Mouse (Mus musculus): ENCODE data around the gene Pde9a. TPM values are rescaled to one million over a fixed set of nuclear protein-coding genes. Genes with fewer than 3 reads are reported as not detected.
A peak's percentile ranks its signal among the peaks of the same experiment; 100 is the strongest.

The Pde9a gene
- total RNA-seq, 2 experiments from 2014 or later, result 24.4 to 27.2 TPM

DNA sequence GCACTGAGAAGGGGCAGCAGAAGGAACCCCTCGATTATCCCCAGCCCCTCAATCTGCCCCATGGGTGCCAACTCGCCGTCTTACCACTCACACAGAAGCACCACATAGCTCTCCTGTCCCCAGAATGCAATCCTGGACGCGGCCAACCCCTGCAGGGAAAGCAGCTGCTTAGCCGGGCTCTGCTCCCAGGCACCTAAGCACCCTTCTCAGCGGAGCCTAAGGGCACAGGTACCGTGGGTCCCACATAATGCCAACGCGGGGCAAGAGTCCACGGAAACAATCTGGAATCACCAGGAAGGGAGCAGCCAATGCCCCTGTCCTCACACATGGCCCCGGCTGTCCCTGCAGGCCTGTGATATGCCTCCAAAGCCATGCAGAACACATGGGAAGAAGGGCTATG, 113.7 kb downstream of the Pde9a start:
- intact Hi-C loops (cut with DNase I), result loop anchor here (10.0 kb wide), 3 partner anchors 235 to 485 kb away; no protein-coding TSS in a partner anchor
- no peak for DNase-seq (ENCODE audit: low spot score in 2 of 2)

DNA sequence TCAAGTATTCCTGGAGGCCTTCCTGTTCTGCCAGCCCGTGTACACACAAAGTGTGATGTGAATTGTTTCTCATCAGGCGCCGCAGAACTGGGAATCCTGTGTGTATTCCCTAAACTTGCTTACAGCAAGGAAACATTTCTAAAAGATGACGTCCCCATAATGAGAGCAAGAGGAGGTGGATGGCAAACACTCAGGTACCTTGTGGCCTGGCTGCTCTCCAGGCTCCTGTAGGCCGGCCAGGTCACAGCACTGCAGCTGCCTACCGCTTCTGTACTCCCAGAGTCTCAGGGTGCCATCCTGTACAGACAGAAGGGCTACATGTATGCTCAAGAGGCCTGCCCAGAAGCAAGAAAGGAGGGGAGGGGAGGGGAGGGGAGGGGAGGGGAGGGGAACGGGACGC, 114.4 kb downstream of the Pde9a start:
- no peak for DNase-seq (ENCODE audit: low spot score in 2 of 2)
- intact Hi-C loops (cut with DNase I), result no loop called here

DNA sequence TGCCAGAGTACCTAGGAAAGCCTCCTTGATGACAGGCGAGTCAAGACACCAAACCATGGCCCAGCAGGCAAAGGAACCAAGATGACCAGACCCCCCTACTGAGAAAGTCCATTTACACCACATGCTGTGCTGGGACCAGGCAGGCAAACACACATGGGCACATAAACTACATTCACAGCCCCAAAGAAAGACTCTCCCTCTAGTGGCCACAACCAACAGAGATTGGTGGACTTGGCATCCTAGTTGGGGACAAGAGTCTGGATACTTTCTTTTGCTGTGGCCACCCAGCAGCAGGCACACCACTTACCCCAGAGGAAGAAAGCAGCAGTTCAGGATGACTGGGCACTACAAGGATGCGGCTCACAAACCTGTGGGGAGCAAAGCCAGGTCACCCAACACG, 114.9 kb downstream of the Pde9a start:
- intact Hi-C loops (cut with DNase I), result no loop called here
- no peak for DNase-seq (ENCODE audit: low spot score in 2 of 2)

DNA sequence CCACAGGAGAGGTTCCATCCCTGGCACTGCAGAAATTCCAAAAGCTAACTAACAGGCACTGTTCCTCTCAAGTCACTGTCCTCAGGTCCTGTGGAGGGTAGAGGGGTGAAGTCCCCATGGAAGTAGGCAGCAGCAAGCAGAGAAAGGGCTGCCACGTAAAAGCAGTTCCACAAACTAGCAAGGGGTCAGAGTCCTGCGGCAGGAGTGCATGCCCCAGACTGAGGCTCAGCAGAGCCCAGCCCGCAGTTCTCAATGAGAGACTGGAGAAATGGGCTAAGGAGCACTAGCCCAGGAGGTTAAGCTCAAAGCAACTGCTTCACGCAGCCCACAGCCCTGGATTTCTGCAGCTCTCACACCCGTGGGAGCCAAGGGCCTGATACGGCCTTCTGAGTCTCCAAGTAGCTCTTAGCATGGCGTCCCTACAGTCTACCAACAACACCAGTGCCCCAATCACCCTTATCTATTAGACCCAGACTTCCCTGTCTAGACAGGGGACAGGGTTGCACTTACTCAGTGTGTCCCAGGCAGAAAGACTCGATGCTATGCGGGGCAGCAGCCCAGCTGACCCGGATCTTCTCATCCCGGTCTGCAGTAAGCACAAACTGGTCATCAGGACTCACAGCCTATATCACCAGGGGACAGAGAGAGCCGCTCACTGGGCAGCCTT, 116.4 kb downstream of the Pde9a start:
- DNase-seq (ENCODE audit: low spot score in 2 of 2), result no peak
- intact Hi-C loops (cut with DNase I), result no loop called here

DNA sequence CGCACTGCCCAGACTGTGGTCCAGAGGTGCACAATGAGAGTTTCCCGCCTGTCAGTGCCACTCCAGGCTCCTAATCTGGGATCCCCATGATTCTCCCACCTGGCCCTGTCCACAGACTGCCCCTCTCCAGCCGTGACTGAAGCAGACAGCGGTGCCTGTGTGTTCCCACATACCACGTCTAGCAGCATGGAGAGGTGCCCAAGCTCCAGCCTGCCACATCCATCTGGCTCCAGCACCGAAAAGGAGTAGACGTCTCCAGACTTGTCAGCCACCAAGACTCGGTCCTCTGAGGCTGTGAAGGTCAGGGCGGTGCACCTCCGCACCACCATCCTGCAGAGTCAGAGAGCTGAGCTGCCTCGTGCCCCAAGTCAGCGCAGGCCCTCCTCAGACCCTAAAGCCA, 117.3 kb downstream of the Pde9a start:
- DNase-seq (ENCODE audit: low spot score in 2 of 2), result peak in 1 of 2 experiments; percentile 28
- intact Hi-C loops (cut with DNase I), result no loop called here

DNA sequence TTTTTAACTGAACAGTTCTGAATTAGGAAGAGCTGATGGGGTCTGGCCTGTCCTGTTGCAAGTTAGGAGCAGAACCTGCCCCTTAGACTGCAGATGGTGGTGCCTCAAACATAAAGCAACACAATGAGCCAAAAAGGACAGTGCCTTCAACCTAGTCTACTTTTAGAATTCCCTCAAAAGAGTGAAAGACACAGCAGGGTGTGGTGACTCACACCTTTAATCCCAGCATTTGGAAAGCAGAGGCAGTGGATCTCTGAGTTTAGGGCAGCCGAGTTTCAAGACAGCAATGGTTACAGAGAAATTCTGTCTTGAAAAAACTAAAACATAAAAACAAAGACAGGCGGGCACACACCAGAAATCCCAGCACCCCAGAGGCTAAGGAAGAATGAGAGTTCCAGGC, 117.9 kb downstream of the Pde9a start:
- no peak for DNase-seq (ENCODE audit: low spot score in 2 of 2)
- intact Hi-C loops (cut with DNase I), result no loop called here

DNA sequence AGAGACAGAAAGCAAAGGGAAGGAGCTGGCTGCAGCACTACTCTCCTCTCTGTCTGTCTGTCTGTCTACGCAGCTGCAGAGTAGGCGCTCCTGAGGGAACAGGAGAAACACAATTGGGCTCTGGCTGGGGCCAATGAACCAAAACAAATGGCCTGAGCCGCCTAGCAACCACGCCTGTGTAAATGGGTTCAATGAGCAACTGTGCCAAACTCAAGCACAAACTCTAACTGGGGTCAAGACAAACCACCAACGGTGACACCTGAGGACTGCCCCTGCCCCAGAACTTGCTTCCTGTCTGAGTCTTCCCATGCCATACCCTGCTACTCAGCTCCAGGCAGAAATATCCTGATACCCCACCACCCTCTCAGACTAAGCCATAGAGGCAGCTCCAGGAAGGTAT, 119.0 kb downstream of the Pde9a start:
- no peak for DNase-seq (ENCODE audit: low spot score in 2 of 2)
- intact Hi-C loops (cut with DNase I), result no loop called here

DNA sequence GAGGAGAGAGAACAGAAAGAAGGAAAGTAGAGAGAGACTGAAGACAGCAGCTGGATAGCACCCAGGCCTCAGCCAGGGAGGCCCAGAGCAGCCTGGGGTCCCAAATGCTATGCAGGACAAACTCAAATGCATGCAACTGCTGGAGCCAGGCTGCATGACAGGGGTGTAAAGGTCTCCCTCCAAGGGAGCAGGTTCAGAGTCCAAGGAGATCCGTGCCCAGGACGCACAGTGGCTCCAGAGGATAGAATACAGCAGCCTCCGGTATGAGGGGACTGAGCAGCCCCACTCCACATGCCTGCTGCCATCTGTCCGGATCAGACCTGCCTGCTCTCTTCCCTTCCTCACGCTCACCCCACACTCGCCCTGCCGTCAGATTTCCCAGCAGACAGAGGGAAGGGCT, 120.3 kb downstream of the Pde9a start:
- DNase-seq (ENCODE audit: low spot score in 2 of 2), result no peak
- intact Hi-C loops (cut with DNase I), result no loop called here

DNA sequence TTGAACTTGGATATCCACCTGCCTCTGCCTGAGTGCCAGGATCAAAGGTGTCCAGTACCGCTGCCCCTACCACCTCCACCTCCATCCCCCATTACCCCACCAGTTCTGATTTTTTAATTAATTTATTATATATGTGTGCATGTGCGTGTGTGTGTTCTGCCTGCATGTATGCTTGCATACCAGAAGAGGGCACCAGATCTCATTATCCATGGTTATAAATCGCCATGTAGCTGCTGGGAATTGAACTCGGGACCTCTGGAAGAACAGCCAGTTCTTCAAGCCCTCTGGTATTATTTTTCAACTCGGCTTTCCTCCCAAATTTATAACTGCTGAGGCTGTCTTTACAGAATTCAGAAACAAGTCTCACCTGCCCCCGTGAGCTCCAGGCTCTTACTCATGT, 124.9 kb downstream of the Pde9a start:
- intact Hi-C loops (cut with DNase I), result no loop called here
- no peak for DNase-seq (ENCODE audit: low spot score in 2 of 2)

DNA sequence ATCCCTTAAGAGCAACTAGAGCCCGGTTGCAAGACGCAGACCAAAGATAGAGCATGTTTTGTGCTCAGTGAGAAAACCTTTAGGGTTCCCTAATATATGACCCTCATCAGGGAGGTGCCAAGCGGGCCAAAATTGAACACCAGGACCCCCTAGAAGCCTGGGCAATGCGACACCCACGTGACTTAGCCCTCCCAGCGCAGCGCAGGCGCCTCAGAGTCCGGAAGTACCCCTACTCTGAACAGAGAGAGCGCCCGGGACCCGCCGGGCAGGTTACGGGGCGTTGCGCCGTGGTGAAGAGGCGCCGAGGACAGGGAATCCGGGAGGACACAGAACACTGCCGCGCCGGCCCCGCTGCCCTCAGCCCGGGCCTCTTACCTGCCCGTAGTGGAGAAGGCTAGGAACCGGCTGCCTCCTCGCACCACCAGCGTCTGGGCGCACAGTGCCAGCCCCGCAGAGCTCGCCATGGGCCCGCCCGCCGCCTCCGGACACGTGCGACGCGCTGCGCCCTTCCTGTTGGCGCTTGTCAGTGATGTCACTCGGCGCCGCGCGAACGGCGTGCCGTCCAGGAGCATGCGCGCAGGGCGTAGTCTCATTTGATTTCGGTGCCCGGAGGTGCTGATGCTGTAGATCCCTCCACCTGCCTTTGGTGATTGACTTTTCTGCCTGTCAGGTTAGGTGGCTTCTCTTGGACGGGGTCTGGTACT, 125.9 kb downstream of the Pde9a start:
- intact Hi-C loops (cut with DNase I), result no loop called here
- peak; percentile 84 to 91 for DNase-seq (ENCODE audit: low spot score in 2 of 2)

DNA sequence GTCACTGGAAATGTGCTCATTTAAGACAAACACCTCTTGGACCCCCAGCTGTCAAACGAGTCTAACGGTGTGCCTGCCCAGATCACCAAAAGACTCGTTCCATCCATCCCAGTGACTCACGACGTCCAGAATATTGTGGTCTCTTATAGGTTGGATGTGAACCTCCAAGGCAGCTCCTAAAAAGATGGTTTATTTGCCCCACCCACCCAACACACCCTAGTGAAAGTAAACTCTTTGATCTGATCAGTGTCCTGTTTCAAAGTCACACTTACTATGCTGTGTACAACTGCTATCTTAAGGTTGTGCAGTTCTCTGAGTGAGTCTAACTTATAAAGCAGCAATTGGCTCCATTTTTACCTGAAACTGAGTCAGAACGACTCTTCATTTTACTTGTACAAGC, 126.6 kb downstream of the Pde9a start:
- no peak for DNase-seq (ENCODE audit: low spot score in 2 of 2)
- intact Hi-C loops (cut with DNase I), result no loop called here

DNA sequence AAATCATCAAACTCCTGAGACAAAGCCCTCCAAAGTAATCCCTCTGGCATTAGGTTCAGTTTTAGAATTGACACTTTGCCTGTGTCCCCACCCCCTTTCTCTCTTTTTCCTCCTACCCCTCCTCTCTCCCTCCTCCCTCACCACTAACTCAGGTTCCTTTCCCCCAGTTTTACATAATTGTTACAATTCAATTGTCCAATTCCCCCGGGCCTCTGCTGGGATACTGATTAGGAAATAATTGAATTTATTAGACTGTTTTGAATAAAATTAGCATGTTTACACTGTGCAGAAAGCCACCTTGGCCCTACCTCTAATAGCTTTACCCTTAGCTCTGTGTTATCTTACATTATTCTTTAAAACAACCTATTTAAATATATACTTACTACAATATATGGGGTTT, 128.7 kb downstream of the Pde9a start:
- intact Hi-C loops (cut with DNase I), result no loop called here
- no peak for DNase-seq (ENCODE audit: low spot score in 2 of 2)

DNA sequence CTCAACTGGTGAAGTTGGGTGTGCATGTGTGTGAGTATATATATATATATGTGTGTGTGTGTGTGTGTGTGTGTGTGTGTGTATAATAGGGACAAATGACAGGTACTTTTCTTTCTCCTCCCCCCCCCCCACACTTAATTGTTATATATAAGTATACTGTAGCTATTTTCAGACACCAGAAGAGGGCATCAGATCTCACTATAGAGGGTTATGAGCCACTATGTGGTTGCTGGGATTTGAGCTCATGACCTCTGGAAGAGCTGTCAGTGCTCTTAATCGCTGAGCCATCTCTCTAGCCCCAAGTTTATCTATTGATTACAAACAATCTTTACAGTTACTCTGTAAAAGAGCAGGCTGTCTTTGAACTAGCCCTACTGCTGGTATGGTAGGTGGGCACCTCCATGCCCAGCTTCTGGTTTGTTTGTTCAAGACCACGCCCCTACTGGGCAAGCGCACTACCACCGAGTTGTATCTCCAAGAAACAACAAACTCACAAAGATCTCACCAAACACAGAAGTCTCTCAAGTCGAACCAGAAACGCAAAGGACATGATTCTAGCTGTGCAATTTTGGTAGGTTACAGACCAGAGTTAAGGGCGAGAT, 133.4 kb downstream of the Pde9a start:
- intact Hi-C loops (cut with DNase I), result no loop called here
- DNase-seq (ENCODE audit: low spot score in 2 of 2), result no peak

DNA sequence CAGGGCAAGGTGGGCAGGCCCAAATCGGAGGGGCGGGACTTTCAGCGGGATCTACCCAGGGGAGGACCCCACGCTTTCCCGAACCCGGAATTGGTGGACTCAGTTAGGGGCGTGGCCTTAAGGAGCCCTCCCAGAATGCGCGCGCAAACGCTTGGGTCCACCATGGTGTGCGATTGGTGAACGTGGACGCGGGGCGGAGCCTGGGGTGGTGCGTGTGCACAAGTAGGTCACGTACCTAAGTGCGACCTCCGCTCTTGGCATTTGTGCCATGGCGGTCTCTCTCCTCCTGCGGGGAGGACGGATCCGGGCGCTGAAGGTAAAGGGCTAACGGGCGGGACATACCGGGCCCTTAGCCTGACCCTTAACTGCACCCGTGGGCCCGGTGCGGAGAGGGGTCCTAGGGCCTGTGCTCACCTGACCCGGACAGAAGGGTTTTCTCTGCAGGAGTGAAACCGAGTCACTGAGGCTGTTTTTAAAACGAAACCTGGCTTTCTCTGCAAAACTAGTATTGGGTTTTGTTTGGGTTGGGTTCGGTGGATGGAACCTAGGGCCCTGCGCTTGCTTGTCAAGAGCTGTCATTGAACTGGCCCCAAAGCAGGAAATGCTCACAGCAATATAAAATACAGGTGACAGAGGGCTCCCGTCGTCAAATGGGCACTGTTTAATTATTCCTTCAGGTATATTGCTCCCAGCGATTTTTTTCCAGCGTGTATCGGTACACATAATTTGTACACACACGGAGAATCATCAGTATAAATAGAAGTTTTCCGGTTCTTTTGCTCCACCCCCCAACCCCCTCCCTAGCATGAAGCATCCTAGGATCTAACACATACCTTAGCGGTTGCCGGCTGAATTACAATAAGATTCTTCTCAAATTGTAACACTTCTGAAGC, 134.2 kb downstream of the Pde9a start, which contains the start of the genes Wdr4 and Ndufv3:
Gene Wdr4, minus strand, starts transcription at position 35 of the 893 bp plus-strand sequence.
Gene Ndufv3, plus strand, starts transcription at position 170 of the 893 bp plus-strand sequence.
- DNase-seq (ENCODE audit: low spot score in 2 of 2), result peak; percentile 99
- intact Hi-C loops (cut with DNase I), result loop anchor here (1.0 to 5.0 kb wide), 2 partner anchors 44 to 137 kb away; partner anchors contain the start of genes Pknox1 and U2af1

DNA sequence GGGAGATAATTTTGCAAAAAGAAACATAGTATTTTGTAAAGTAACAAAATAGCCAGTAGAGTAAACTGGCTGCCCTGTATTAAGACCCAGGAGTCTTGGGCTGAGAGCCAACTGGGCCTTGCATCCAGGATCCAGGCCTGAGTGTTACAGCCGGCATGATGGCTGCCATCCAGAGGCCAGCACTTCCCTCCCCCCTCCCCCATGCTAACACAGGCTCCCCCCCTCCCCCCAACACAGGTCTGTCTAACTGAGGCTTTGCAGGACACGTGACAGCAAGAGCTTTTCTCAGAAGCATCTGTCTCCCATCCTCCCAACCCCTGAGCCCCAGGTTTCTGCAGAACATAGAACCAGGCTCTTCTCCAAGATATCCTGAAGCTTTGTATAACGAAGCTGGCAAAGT, 134.9 kb downstream of the Pde9a start:
- intact Hi-C loops (cut with DNase I), result loop anchor here (1.0 to 5.0 kb wide), 2 partner anchors 43 to 136 kb away; partner anchors contain the start of genes Pknox1 and U2af1
- DNase-seq (ENCODE audit: low spot score in 2 of 2), result peak; percentile 44 to 57

DNA sequence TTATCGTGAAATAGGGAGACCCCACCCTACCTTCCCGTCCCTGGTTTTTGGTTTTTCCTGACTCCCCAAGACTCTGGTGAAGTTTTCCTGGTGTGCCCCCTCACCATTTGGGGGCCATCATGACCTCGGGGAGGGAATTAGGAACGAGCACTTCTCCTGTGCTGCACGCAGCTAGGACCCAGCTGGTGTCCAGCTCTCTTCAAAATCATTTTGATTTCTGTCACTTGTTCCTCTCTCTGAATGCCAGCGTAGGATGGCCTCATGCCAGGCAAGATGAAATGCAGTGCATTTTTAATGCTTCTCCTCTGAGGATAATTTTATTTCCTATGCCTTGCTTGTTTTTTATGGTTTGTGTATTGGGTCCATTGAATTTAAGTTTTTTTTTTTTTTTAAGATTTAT, 135.9 kb downstream of the Pde9a start:
- DNase-seq (ENCODE audit: low spot score in 2 of 2), result no peak
- intact Hi-C loops (cut with DNase I), result loop anchor here (5.0 kb wide), 1 partner anchor 135 kb away; the partner anchor contains the start of gene U2af1

DNA sequence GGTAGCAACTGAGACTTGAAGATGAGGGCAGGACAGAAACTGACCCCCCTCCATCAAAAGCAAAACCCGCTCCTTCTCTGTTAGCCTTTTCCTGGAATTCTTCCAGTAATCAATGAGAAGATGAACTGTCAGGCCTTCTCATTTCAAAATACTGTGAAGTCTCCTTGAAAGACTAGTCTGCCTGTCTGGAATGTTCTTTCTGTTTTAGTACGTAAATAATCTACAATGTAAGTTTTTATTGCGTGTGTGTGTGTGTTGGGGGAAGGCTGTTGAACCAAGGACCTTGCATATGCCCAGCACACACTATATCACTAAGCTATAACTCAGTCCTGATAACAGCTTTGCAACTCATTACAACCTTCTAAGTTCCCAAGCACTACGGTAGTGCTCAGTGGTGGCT, 139.1 kb downstream of the Pde9a start:
- intact Hi-C loops (cut with DNase I), result no loop called here
- no peak for DNase-seq (ENCODE audit: low spot score in 2 of 2)

DNA sequence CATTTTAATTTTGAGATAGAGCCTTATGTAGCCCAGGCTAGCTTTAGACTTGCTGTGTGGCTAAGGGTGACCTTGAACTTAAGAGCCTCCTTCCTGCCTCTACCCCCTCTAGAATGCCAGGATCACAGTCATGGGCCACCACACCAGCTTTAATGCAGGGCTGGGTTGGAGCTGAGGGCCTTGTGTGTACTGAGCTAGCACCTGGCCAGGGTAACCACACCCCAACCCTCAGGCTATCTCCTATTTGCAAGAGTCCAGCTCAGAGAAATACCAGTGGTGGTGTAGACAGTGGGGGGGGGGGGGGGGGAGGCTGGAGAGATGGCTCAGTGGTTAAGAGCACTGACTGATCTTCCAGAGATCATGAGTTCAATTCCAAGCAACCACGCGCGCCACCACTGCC, 139.8 kb downstream of the Pde9a start:
- DNase-seq (ENCODE audit: low spot score in 2 of 2), result no peak
- intact Hi-C loops (cut with DNase I), result no loop called here

All from left cerebral cortex, postnatal 14 days (tissue).